Mouse (Mus musculus): Measurements from ENCODE around the gene Otub1. TPM values are rescaled to one million over a fixed set of nuclear protein-coding genes. Genes with fewer than 3 reads are reported as not detected.

Gene Otub1
- total and polyA plus RNA-seq, 2 experiments from 2014 or later: 242 to 257 TPM

DNA sequence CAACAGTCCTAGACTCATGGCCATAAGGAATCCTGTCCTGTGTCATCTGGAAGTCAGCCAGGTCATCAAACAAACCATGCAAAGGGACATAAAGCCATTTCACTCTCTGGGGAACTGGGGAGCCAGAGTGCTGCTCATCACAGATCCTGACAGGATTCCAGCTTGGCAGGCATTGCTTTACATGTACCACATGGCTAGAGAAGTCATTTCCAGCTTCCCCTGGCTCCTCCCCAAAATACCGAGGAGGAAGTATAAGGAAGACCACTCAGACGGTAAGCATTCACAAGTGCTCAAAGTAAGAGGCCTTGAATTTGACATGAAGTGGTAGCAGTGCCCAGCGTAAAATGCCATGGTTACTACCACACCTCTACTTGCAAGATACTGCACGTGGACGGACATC lies 8.4 kb upstream of the Otub1 start:
- Histone ChIP-seq H3K4me2 (ENCODE audit: low read depth, low read length, poor library complexity, severe bottlenecking) (no peak overlapping the region), H3K9me3 (ENCODE audit: low read length) (no peaks in the 10 kb centered on the region), H3K36me3 (ENCODE audit: insufficient read depth, low read length) (peaks cover 10% of the 10 kb centered on the region), H3K4me1 (ENCODE audit: insufficient read depth, low read length) (peaks cover 8% of the 10 kb centered on the region; the same call in 1 of the 2 replicates), H3K27ac (ENCODE audit: low read depth, low read length) (no peak overlapping the region), H3K27me3 (ENCODE audit: insufficient read depth, low read length) (no peaks in the 10 kb centered on the region), H3K4me3 (ENCODE audit: low read depth, low read length) (no peak overlapping the region), H3K9ac (replicated peaks; ENCODE audit: low read length, poor library complexity, severe bottlenecking) (0 out of 2 replicates have a peak overlapping the region, but pooled peaks have one; percentile 29)
- TF ChIP-seq CTCF (IDR thresholded peaks at IDR 0.05): no peak
- 89% methylated on average over 5 of the region's 5 CpGs for WGBS
- no peak for ATAC-seq (ENCODE audit: low FRiP score)
- DNase-seq (ENCODE audit: low spot score): peak; percentile 27

GRCm38 (mm10) chr19:7213010-7213409 lies 6.9 kb upstream of the Otub1 start:
- no peaks in the 10 kb centered on the region for H3K27me3 ChIP-seq (ENCODE audit: insufficient read depth, low read length)
- ATAC-seq (ENCODE audit: low FRiP score): no peak
- H3K4me2 ChIP-seq (ENCODE audit: low read depth, low read length, poor library complexity, severe bottlenecking): no peak overlapping the region
- TF ChIP-seq CTCF (IDR thresholded peaks at IDR 0.05): no peak
- no peak overlapping the region for H3K4me3 ChIP-seq (ENCODE audit: low read depth, low read length)
- H3K36me3 ChIP-seq (ENCODE audit: insufficient read depth, low read length): peaks cover 10% of the 10 kb centered on the region
- no peak overlapping the region for H3K27ac ChIP-seq (ENCODE audit: low read depth, low read length)
- H3K4me1 ChIP-seq (ENCODE audit: insufficient read depth, low read length): peaks cover 8% of the 10 kb centered on the region; the same call in 1 of the 2 replicates
- DNase-seq (ENCODE audit: low spot score): no peak
- H3K9me3 ChIP-seq (ENCODE audit: low read length): no peaks in the 10 kb centered on the region
- no peak overlapping the region for H3K9ac ChIP-seq (replicated peaks; ENCODE audit: low read length, poor library complexity, severe bottlenecking)
- 93% methylated on average over 3 of the region's 3 CpGs for WGBS

- WGBS: 60% methylated on average over 1 of the region's 1 CpGs
- no peaks in the 10 kb centered on the region for H3K27me3 ChIP-seq (ENCODE audit: insufficient read depth, low read length)
- H3K4me1 ChIP-seq (ENCODE audit: insufficient read depth, low read length): peaks cover 8% of the 10 kb centered on the region; the same call in 1 of the 2 replicates
- H3K9me3 ChIP-seq (ENCODE audit: low read length): no peaks in the 10 kb centered on the region
- H3K36me3 ChIP-seq (ENCODE audit: insufficient read depth, low read length): peaks cover 10% of the 10 kb centered on the region
- no peak for TF ChIP-seq CTCF (IDR thresholded peaks at IDR 0.05)
- H3K4me2 ChIP-seq (ENCODE audit: low read depth, low read length, poor library complexity, severe bottlenecking): no peak overlapping the region
- H3K9ac ChIP-seq (replicated peaks; ENCODE audit: low read length, poor library complexity, severe bottlenecking): no peak overlapping the region
- no peak overlapping the region for H3K4me3 ChIP-seq (ENCODE audit: low read depth, low read length)
- no peak overlapping the region for H3K27ac ChIP-seq (ENCODE audit: low read depth, low read length)
- ATAC-seq (ENCODE audit: low FRiP score) (no peak), DNase-seq (ENCODE audit: low spot score) (no peak)
Measured at GRCm38 (mm10) chr19:7212216-7212615, 6.1 kb upstream of the Otub1 start.

DNA sequence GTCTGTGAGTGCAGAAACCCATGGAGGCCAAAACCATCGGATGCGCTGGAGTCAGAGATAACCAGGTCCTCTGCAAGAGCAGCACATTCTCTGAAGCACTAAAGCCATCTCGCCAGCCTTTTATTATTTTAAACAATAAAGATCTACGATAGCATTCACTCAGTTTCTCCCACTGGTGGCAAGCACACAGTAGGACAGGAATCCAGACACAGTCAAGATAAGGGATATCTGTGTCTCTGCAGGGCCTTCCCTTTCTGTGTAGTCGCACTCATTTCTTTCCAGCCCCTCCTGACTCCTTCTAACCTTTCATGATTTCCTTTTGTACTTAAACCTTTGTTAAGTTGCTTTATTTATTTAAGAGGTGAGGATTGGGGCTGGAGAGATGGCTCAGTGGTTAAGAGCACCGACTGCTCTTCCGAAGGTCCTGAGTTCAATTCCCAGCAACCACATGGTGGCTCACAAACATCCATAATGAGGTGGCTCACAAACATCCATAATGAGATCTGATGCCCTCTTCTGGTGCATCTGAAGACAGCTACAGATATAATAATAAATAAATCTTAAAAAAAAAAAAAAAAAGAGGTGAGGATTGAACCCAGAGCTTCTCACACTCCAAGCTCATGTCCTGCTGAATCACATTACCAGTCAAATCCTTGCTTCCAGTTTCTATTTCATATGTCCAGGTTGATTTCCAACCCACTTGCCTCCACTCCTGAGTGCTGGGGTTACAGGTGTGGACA lies 4.0 kb upstream of the Otub1 start:
- peaks cover 10% of the 10 kb centered on the region for H3K36me3 ChIP-seq (ENCODE audit: insufficient read depth, low read length)
- DNase-seq (ENCODE audit: low spot score) (no peak), ATAC-seq (ENCODE audit: low FRiP score) (no peak)
- no peaks in the 10 kb centered on the region for H3K27me3 ChIP-seq (ENCODE audit: insufficient read depth, low read length)
- no peak overlapping the region for H3K4me3 ChIP-seq (ENCODE audit: low read depth, low read length)
- peak; percentile 47 for TF ChIP-seq CTCF (IDR thresholded peaks at IDR 0.05)
- 80% methylated on average over 7 of the region's 7 CpGs for WGBS
- no peak overlapping the region for H3K4me2 ChIP-seq (ENCODE audit: low read depth, low read length, poor library complexity, severe bottlenecking)
- peaks cover 7% of the 10 kb centered on the region for H3K4me1 ChIP-seq (ENCODE audit: insufficient read depth, low read length)
- H3K9ac ChIP-seq (replicated peaks; ENCODE audit: low read length, poor library complexity, severe bottlenecking): no peak overlapping the region
- H3K9me3 ChIP-seq (ENCODE audit: low read length): no peaks in the 10 kb centered on the region
- H3K27ac ChIP-seq (ENCODE audit: low read depth, low read length): no peak overlapping the region

GRCm38 (mm10) chr19:7205326-7205725 lies 790 bp downstream of the Otub1 start:
- Histone ChIP-seq H3K9ac (replicated peaks; ENCODE audit: low read length, poor library complexity, severe bottlenecking) (peak overlapping the region; percentile 86), H3K9me3 (ENCODE audit: low read length) (no peaks in the 10 kb centered on the region), H3K36me3 (ENCODE audit: insufficient read depth, low read length) (peaks cover 29% of the 10 kb centered on the region), H3K27ac (ENCODE audit: low read depth, low read length) (peak overlapping the region; percentile 89), H3K27me3 (ENCODE audit: insufficient read depth, low read length) (no peaks in the 10 kb centered on the region), H3K4me1 (ENCODE audit: insufficient read depth, low read length) (peaks cover 11% of the 10 kb centered on the region), H3K4me3 (ENCODE audit: low read depth, low read length) (peak overlapping the region; percentile 65), H3K4me2 (ENCODE audit: low read depth, low read length, poor library complexity, severe bottlenecking) (peak overlapping the region; percentile 88)
- no peak for ATAC-seq (ENCODE audit: low FRiP score)
- 34% methylated on average over 7 of the region's 7 CpGs for WGBS
- no peak for TF ChIP-seq CTCF (IDR thresholded peaks at IDR 0.05)
- no peak for DNase-seq (ENCODE audit: low spot score)

DNA sequence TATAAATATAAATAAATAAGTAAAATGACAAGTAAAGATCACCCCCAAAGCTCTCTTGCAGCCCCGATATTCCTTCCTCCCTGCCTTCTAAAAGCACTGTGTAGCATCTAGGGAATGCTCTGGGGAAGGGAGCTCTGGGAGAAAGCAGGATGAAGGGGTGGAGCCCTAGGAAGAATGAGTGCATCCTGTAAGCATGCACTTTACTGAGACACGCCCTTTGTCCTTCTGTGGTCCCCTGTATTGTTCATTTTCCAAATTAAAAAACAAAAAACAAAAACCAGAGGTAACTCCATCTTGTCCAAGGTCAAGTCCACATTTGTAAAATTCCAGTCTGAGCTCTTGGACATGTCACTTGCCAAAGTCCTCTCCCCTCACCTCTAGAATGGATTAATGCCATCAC lies 1.2 kb downstream of the Otub1 start:
- Histone ChIP-seq H3K9ac (replicated peaks; ENCODE audit: low read length, poor library complexity, severe bottlenecking) (peak overlapping the region; percentile 86), H3K4me1 (ENCODE audit: insufficient read depth, low read length) (peaks cover 11% of the 10 kb centered on the region), H3K4me3 (ENCODE audit: low read depth, low read length) (peak overlapping the region; percentile 65), H3K36me3 (ENCODE audit: insufficient read depth, low read length) (peaks cover 33% of the 10 kb centered on the region), H3K27me3 (ENCODE audit: insufficient read depth, low read length) (no peaks in the 10 kb centered on the region), H3K4me2 (ENCODE audit: low read depth, low read length, poor library complexity, severe bottlenecking) (peak overlapping the region; percentile 88), H3K9me3 (ENCODE audit: low read length) (no peaks in the 10 kb centered on the region), H3K27ac (ENCODE audit: low read depth, low read length) (no peak overlapping the region)
- TF ChIP-seq CTCF (IDR thresholded peaks at IDR 0.05): no peak
- ATAC-seq (ENCODE audit: low FRiP score) (no peak), DNase-seq (ENCODE audit: low spot score) (no peak)
- WGBS: 70% methylated on average over 2 of the region's 2 CpGs

Data from midbrain, postnatal 0 days (tissue).